Mouse (Mus musculus) CH12F3 (cell line): ENCODE results near the gene Olfr766-ps1.
"Not testable (repeated sequence)": the region's sequence is repeated elsewhere in the genome, so short reads cannot be mapped to it uniquely, and the experiment has no call there.

Experiments used
- in situ Hi-C: fragments of 300-500 bp; cut with MboI; formaldehyde crosslinking; loops from 2 replicates; pipeline ENCODE4 v1.14.3; 2020; ENCODE audit warnings: low sequenced_read_pairs

Olfr766-ps1 gene

DNA sequence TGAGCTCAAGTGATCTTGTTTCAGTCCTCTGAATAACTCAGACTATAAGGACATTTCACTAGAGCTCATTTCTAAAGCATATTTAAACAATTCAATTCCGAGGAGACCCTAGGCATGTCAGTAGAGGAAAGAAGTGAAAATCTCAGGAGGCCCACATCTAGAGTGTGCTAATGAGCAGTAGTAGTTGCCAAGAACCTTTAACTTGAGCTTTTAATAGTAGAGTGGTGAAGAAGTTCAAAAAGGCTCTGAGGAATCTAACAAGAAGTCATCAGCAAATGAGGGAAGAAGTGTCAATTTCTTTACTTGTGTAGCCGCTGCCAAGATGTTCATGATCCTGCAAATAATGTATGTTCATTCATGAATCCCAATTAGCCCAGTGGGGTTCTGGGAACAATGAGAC, at the start of gene Olfr766-ps1:
Gene Olfr766-ps1 (minus strand): TSS at position 101 of the 400 bp plus-strand sequence.
- in situ Hi-C loops: no loop called here

DNA sequence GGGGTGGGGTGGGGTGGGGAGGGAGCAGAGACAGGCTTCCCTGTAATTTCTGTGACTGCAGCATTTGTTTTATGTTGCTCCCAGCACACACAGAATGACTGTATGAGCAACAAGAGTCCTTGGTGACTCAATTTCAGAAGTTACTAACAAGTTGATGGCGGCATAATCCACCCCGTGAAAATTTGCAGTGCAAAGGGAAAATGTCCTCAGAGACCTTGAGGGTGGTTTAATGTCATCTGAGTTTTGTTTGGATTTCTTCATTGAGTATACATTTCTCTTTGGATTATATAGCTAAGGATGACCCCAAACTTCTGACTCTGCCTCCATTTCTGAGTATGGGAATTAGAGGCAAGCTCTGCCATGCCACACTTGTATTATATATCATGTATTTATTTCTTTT, 49.0 kb upstream of the Olfr766-ps1 start, which contains the start of gene Olfr769:
Gene Olfr769 (minus strand): TSS at position 101 of the 400 bp plus-strand sequence.
- in situ Hi-C loops: no loop called here

- in situ Hi-C loops: no loop called here
These were observed 46.4 kb upstream of the Olfr766-ps1 start for GRCm38 (mm10) chr10:129115146-129115545.

DNA sequence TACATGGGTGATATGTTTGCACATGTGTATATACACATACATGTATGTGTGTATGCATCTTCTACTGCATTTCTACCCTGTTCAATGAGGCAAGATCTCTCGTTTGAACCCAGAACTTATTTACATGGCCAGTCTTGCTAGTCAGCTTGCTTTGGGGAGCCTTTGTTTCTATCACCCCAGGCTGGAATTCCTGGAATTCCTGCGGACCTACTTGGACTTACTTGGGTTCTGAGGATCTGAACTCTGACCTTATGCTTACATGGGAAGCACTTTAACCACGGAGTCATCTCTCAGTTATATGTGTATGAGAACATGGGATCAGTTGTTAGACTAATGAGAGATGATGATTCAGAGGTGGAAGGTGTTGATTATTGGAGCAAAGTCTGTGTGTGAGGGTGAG, 32.5 kb upstream of the Olfr766-ps1 start:
- in situ Hi-C loops: no loop called here

DNA sequence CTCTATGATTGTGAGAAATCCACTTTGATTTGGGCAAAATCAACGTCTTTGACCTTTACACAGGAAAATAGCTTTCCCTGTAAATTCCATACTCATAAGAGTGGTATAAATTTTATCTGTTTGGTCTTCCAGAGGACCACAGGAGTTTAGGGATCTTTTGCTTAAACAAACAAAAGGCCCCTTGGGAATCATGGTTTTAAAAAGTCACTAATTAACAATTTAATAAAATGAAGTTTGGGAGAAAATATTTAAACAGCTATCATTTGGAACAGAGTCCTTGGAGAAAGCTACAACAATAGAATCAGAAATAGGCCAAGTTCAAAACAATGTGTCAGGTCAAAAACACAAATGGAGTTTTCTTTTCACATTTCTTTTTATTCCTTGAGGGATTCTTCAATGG, 30.5 kb upstream of the Olfr766-ps1 start, which contains the start of gene Olfr768:
Gene Olfr768 (minus strand): TSS at position 101 of the 400 bp plus-strand sequence.
- in situ Hi-C loops: no loop called here

- in situ Hi-C loops: not testable (repeated sequence)
These were observed 14.0 kb upstream of the Olfr766-ps1 start, which contains the start of gene Olfr767 for GRCm38 (mm10) chr10:129082810-129083209. Olfr767 (minus strand) TSS chr10:129082910.

GRCm38 (mm10) chr10:129049898-129050297, 18.9 kb downstream of the Olfr766-ps1 start, which contains the start of gene Olfr765:
Olfr765 (minus strand) TSS chr10:129049998.
- in situ Hi-C loops: loop anchor here (25.0 kb wide), 1 partner anchor 1037 kb away; no protein-coding TSS in a partner anchor

DNA sequence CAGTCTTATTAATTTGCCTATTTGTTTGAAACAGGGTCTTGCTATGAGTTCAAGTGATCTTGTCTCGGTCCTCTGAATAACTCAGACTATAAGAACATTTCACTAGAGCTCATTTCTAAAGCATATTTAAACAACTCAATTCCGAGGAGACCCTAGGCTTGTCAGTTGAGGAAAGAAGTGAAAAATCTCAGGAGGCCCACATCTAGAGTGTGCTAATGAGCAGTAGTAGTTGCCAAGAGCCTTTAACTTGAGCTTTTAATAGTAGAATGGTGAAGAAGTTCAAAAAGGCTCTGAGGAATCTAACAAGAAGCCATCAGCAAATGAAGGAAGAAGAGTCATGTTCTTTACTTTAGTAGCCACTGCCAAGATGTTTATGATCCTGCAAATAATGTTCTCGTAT, 29.0 kb downstream of the Olfr766-ps1 start, which contains the start of gene Olfr764-ps1:
Gene Olfr764-ps1 (minus strand): TSS at position 101 of the 400 bp plus-strand sequence.
- in situ Hi-C loops: loop anchor here (25.0 kb wide), 1 partner anchor 1048 kb away; no protein-coding TSS in a partner anchor

- in situ Hi-C loops: loop anchor here (25.0 kb wide), 1 partner anchor 1059 kb away; no protein-coding TSS in a partner anchor
These were observed 40.4 kb downstream of the Olfr766-ps1 start for GRCm38 (mm10) chr10:129028343-129028742.

DNA sequence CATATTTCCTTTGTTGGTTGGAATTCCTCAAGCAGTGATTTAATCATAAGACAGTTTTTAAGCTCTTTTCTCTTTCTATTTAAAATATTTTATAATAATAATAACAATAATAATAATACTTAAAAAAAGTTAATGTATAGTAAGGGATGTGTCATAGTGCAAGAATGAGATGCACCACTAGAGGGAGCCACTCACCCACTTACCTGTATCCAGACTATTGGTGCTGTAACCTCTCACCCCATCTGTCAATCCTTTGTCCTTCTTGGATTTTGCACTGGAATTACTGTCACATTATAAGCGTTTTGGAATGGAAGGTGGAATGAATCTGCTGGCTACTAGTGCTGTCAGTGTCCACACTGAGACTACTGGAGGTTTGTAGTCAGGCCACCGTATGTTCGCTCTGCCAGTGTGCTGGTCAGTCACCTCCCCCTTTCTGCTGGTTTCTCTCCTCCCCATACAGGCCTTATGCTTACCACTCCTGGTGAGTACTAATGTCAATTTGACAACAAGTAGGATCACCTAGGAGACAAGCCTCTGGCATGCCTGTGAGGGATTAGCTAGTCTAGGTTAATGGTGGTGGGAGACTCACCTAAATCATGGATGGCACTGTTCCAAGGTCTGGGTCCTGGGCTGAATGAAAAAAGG, 42.6 kb downstream of the Olfr766-ps1 start:
- in situ Hi-C loops: loop anchor here (25.0 kb wide), 1 partner anchor 1061 kb away; no protein-coding TSS in a partner anchor

DNA sequence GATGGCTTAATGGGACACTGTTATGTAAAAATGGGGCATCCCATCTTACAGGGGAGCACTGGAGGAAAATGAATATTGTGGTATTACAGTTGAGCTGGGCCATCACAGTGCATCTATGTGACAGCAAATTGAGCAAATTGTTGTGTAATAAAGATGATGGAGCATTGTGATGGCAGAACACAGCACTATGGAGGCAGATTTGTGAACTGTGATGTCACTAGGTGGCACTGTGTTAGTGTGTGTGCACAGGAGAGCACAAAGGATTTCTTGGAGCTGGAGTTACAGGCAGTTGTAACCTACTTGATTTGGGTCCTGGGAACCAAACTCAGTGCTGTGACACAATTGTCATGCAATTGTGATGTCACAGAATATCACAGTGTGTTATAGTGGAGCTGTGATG, 45.5 kb downstream of the Olfr766-ps1 start:
- in situ Hi-C loops: no loop called here

DNA sequence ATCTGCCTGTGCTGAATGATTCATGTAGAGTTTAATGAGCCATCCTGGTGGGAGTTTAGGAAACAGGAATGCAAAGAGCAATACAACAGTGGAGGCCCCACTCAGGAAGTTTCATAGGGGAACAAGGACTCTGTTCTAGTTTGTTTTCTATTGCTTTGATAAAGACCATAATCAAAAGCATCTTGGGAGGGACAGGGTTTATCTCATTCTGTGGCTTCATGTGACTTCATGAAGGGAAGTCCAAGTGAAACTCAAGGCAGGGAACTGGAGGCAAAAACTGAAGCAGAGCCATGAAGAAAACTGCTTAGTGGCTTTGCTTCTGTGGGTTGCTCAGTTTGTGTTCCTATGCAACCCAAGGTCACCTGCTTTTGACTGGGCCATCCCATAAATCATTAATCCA, 54.3 kb downstream of the Olfr766-ps1 start:
- in situ Hi-C loops: no loop called here
